Mouse (Mus musculus): ENCODE measurements around the gene Aldh1l1. TPM values are rescaled to one million over a fixed set of nuclear protein-coding genes. Genes with fewer than 3 reads are reported as not detected.

The Aldh1l1 gene
- polyA plus RNA-seq, 1 experiment from 2014 or later = 2.1 TPM

DNA sequence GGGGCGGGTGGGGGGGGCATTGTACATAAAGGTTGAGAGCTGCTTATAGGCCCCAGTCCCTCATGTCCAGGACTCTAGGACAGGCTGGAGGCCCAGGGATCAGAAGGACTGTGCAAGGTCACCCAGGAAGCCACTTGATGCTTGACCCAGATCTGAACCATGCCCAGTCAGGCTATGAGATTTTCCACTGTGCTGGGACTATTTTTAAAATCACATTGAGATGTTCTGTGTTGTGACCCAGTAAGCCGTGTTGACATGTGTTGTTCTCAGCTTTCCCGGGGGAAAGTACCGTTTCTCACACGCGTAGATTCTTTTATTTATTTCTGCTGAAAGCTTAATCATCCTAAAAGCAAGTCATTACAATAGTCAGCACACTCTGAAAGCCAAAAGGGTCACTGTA lies 129.8 kb downstream of the Aldh1l1 start:
- Histone ChIP-seq H3K4me1 (no peaks in the 10 kb centered on the region), H3K4me2 (replicated peaks) (no peak overlapping the region), H3K36me3 (no peaks in the 10 kb centered on the region), H3K27ac (no peak overlapping the region), H3K9me3 (no peaks in the 10 kb centered on the region), H3K27me3 (no peaks in the 10 kb centered on the region), H3K9ac (no peak overlapping the region), H3K4me3 (no peak overlapping the region)
- WGBS = 79% methylated on average over 6 of the region's 6 CpGs
- ATAC-seq (ENCODE audit: insufficient number of reproducible peaks, insufficient read depth, low FRiP score, low TSS enrichment) = no peak

DNA sequence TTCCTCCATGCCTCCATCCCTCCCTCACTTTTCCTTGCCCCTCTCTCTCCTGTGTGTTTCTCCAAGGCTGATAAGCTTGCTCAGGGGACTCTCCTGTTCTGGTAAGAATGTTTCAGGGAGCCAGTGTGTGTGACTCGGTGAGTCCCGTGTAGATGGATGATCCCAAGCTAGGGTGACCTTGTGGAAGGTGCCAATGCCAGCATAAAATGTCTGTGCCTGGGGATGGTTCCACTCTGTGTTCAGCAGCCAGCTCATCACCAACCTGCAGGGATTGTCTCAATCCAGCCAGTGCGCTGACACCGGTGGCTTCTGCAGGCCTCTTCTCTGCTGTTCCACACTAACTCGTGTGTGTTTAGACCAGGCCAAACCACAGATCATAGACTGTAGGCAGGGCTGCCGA lies 130.3 kb downstream of the Aldh1l1 start:
- H3K4me2 ChIP-seq (replicated peaks) = no peak overlapping the region
- no peak overlapping the region for H3K9ac ChIP-seq
- ATAC-seq (ENCODE audit: insufficient number of reproducible peaks, insufficient read depth, low FRiP score, low TSS enrichment) = no peak
- no peaks in the 10 kb centered on the region for H3K9me3 ChIP-seq
- H3K27ac ChIP-seq = no peak overlapping the region
- H3K36me3 ChIP-seq = no peaks in the 10 kb centered on the region
- 82% methylated on average over 6 of the region's 6 CpGs for WGBS
- H3K4me3 ChIP-seq = no peak overlapping the region
- H3K27me3 ChIP-seq = no peaks in the 10 kb centered on the region
- no peaks in the 10 kb centered on the region for H3K4me1 ChIP-seq

DNA sequence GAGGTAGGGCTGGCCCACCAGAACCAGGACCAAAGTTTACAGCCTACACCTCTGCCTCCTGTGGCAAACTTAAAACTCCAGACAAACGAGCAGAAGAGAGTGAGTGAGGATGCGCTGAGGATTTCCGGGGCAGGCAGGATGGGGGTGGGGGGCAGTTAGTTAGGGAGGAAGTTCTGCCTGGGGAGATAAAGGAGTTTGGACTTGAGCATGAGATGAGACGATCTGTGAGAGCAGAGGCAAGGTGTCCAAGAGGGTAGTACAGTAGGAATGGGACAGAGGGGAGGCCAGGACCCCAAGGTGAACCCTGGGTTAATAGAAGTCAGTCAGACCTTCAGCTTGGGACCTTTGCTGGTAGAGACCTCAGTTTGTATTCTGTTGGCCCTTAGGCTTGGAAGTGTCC lies 132.0 kb downstream of the Aldh1l1 start:
- no peaks in the 10 kb centered on the region for H3K27me3 ChIP-seq
- no peak overlapping the region for H3K4me3 ChIP-seq
- WGBS = 78% methylated on average over 4 of the region's 4 CpGs
- H3K36me3 ChIP-seq = no peaks in the 10 kb centered on the region
- H3K9ac ChIP-seq = no peak overlapping the region
- ATAC-seq (ENCODE audit: insufficient number of reproducible peaks, insufficient read depth, low FRiP score, low TSS enrichment) = no peak
- no peak overlapping the region for H3K27ac ChIP-seq
- H3K4me1 ChIP-seq = no peaks in the 10 kb centered on the region
- no peaks in the 10 kb centered on the region for H3K9me3 ChIP-seq
- H3K4me2 ChIP-seq (replicated peaks) = no peak overlapping the region

DNA sequence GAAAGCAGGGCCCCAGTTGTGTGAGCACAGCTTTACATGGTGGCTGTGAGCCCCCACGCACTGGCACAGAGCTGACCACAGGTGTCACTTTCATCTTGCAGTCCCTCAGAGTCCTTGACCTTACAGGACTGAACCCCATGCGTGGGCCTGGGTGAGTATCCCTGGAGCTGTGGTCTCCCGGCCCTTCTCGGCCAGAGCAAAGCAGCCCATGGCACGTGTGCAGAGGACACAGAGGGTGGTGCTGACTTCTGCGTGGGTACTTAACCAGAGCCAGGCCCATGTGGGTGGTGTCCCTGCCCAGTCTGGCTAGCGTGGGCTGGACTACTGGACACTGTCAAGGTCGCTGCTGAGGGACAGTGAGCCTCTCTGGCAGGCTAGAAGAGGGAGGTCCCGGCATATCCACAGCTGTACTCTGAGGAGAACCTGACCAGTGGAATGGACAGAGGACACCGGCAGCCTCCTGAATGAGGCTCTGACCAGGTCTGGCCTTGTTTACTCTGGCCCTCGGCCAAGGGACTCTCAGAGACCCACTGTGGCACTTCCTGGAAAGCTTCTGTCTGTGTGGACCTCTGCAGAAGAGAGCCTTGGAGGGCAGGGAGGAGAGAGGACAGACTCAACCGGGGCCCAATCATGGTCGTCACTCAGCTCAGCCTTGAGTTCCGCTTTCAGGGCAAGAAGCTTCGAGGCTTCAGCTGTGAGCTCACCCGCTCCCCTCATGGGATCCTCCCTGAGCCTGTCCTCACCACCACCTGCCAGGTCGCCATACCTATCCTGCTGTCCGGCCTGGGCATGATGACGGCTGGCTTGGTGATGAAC lies 132.8 kb downstream of the Aldh1l1 start:
- Histone ChIP-seq H3K4me2 (replicated peaks) (no peak overlapping the region), H3K27ac (no peak overlapping the region), H3K36me3 (no peaks in the 10 kb centered on the region), H3K27me3 (no peaks in the 10 kb centered on the region), H3K4me3 (no peak overlapping the region), H3K9me3 (no peaks in the 10 kb centered on the region), H3K9ac (no peak overlapping the region), H3K4me1 (no peaks in the 10 kb centered on the region)
- ATAC-seq (ENCODE audit: insufficient number of reproducible peaks, insufficient read depth, low FRiP score, low TSS enrichment) = peak; percentile 38; the same call in 1 of the 2 replicates
- WGBS = 79% methylated on average over 19 of the region's 19 CpGs

DNA sequence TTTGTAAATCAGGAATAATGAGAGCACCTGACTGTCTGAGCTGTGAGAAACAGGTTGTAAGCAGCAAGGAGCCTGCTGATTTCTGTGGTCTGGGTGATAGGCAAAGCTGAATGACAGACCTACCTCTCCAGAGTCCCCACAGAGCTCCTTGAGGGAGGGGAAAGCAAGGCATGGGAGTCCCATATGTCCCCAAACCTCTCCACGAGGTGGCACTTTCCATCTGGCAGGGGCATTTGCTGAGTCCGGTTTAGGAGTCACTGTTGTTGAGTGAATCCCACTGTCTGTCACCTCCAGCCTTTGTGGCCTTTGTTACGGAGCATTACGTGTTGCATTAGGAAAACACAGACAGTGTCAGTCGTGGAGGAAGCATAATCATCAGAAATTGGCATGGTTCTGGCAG lies 133.7 kb downstream of the Aldh1l1 start:
- H3K27me3 ChIP-seq = no peaks in the 10 kb centered on the region
- no peaks in the 10 kb centered on the region for H3K9me3 ChIP-seq
- H3K27ac ChIP-seq = no peak overlapping the region
- H3K9ac ChIP-seq = no peak overlapping the region
- H3K4me1 ChIP-seq = no peaks in the 10 kb centered on the region
- no peak for ATAC-seq (ENCODE audit: insufficient number of reproducible peaks, insufficient read depth, low FRiP score, low TSS enrichment)
- WGBS = 75% methylated on average over 5 of the region's 5 CpGs
- no peak overlapping the region for H3K4me2 ChIP-seq (replicated peaks)
- H3K36me3 ChIP-seq = no peaks in the 10 kb centered on the region
- no peak overlapping the region for H3K4me3 ChIP-seq

DNA sequence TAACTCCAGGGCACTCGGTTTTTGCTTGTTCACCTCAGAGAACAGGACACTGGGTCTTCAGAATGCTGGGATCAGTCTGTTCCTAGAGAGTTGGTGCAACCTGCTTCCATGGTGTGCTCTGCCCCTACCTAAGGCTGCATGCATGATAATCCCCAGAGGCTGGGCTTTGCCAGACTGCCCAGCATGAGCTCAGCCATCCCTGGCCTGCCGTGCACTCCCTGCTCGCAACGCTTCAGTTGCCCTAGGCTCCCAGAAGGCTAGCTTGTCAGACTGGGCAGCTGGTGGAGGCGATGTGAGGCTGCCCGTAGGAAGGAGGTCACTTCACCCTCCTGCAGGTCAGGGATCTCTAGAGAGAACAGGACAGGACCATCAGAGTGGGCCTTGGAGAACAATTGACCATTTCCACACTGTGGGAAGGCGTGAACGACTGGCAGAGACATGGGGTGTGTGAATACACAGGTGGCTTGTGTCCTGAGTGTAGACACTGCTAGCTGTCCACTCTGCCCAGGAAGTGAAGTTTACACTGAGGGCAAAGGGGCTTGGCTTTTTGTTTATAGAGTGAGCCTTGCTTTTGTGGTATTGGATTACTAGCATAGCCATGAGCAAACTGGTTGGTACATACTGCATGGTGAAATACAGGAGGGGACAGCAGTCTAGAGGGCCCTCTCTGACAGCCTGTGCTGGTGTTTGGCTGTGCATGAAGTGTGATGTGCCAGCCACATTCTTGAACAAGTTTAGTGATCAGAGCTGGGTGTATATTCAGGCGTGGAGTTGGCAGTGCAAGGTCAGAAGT lies 134.8 kb downstream of the Aldh1l1 start:
- H3K27me3 ChIP-seq = no peaks in the 10 kb centered on the region
- H3K27ac ChIP-seq = no peak overlapping the region
- H3K4me2 ChIP-seq (replicated peaks) = no peak overlapping the region
- ATAC-seq (ENCODE audit: insufficient number of reproducible peaks, insufficient read depth, low FRiP score, low TSS enrichment) = peak; percentile 16; the same call in 1 of the 2 replicates
- H3K36me3 ChIP-seq = no peaks in the 10 kb centered on the region
- H3K4me3 ChIP-seq = no peak overlapping the region
- H3K4me1 ChIP-seq = no peaks in the 10 kb centered on the region
- H3K9me3 ChIP-seq = no peaks in the 10 kb centered on the region
- WGBS = 42% methylated on average over 9 of the region's 9 CpGs
- H3K9ac ChIP-seq = no peak overlapping the region

DNA sequence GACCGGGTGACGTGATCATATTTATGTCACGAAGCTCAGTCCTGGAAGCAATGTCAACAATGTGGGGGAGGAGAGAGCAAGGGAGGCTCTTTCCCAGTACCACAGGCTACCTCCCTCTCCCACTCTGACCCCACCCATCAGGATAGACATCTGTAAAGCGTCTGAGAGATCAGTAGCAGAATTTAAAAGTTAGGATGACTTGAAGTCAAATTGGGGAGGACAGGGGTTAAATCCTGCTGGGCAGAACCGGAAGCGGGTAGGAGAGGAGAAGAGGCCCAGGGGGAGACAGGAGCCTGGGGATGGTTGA lies 135.3 kb downstream of the Aldh1l1 start:
- 57% methylated on average over 6 of the region's 6 CpGs for WGBS
- Histone ChIP-seq H3K27ac (no peak overlapping the region), H3K4me1 (no peaks in the 10 kb centered on the region), H3K9ac (no peak overlapping the region), H3K27me3 (no peaks in the 10 kb centered on the region), H3K4me2 (replicated peaks) (no peak overlapping the region), H3K36me3 (no peaks in the 10 kb centered on the region), H3K4me3 (no peak overlapping the region), H3K9me3 (no peaks in the 10 kb centered on the region)
- ATAC-seq (ENCODE audit: insufficient number of reproducible peaks, insufficient read depth, low FRiP score, low TSS enrichment) = no peak

DNA sequence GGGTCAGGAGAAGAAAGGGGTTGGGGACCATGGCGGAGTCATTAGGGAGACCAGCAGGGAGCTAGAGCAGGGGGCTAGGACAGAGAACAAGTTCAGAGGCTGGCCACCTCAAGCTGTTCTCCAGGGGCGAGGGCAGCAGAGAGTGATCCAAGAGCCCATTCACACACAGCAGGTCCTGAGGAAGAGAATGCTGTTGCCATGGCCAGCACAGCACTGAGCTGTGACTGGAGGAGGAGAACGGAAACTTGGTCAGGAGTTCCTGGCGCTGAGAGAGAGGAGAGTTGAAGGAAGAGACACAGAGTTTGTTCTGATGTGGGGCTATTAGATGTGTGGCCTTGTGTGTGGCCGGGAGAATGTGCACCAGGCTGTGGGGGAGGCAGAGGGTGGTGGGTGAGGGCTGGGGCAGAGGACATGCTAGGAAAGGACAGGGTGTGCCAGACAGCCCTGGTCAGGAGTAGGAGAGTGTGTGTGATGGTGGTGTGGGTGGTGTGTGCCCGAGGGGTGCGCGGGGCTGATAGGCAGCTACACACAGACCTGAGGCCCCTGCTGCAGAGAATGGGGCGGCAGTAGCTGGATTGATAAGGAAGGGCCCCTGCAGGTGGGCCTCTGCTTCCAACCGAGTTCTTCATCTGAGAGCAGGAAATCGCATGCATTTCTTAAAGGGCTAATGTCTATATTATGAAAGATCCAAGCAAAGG lies 136.7 kb downstream of the Aldh1l1 start:
- Histone ChIP-seq H3K27ac (no peak overlapping the region), H3K9me3 (no peaks in the 10 kb centered on the region)
- 53% methylated on average over 11 of the region's 11 CpGs for WGBS

DNA sequence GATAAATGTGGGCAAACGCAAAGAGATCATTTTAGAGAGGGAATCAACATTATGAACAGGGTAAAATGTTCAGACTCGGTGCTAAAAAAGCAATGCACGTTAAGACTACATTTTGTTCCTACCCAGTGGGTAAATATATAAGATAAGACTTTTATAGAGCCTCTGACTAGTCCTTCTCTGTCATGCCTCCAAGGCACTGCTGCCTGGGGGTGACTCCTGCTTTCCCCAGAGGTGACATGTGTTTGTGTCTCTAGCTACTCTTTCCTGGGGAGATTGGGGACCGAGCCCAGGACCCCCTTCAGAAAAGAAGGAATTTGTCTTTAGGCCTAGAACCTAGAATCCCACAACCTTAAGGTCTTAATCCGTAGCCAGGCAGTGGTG lies 137.2 kb downstream of the Aldh1l1 start:
- Histone ChIP-seq H3K4me1 (no peaks in the 10 kb centered on the region), H3K4me2 (replicated peaks) (no peak overlapping the region), H3K36me3 (no peaks in the 10 kb centered on the region), H3K27me3 (no peaks in the 10 kb centered on the region), H3K4me3 (no peak overlapping the region), H3K27ac (no peak overlapping the region), H3K9me3 (no peaks in the 10 kb centered on the region), H3K9ac (no peak overlapping the region)
- WGBS = 83% methylated on average over 5 of the region's 5 CpGs
- no peak for ATAC-seq (ENCODE audit: insufficient number of reproducible peaks, insufficient read depth, low FRiP score, low TSS enrichment)

More for the DNA sequence above, 136.7 kb downstream of the Aldh1l1 start:
- Histone ChIP-seq H3K4me1 (no peaks in the 10 kb centered on the region), H3K4me3 (no peak overlapping the region), H3K4me2 (replicated peaks) (no peak overlapping the region), H3K9ac (no peak overlapping the region), H3K36me3 (no peaks in the 10 kb centered on the region), H3K27me3 (no peaks in the 10 kb centered on the region)
- no peak for ATAC-seq (ENCODE audit: insufficient number of reproducible peaks, insufficient read depth, low FRiP score, low TSS enrichment)

DNA sequence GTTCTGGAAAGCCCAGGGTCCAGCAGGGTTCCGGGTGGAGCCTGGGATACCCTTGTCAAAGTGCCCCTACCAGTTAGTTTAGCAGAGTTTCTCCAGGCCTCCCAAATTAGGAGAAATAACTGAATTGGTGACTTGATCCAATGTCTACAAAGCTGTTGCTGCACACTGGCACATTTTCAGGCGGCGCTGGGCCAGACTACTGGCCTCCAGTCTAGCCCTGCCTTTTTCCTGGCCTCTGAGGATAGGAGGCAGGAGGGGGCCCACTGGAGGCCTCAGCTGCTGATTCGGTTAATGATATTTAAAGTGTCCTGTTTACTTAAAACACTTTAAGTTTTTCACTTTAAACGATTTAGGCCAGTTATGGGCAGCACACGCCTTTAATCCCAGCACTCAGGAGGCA lies 138.0 kb downstream of the Aldh1l1 start:
- no peak overlapping the region for H3K4me3 ChIP-seq
- no peaks in the 10 kb centered on the region for H3K9me3 ChIP-seq
- no peaks in the 10 kb centered on the region for H3K4me1 ChIP-seq
- no peak for ATAC-seq (ENCODE audit: insufficient number of reproducible peaks, insufficient read depth, low FRiP score, low TSS enrichment)
- H3K4me2 ChIP-seq (replicated peaks) = no peak overlapping the region
- no peak overlapping the region for H3K9ac ChIP-seq
- 83% methylated on average over 6 of the region's 6 CpGs for WGBS
- no peaks in the 10 kb centered on the region for H3K36me3 ChIP-seq
- H3K27ac ChIP-seq = no peak overlapping the region
- H3K27me3 ChIP-seq = no peaks in the 10 kb centered on the region

DNA sequence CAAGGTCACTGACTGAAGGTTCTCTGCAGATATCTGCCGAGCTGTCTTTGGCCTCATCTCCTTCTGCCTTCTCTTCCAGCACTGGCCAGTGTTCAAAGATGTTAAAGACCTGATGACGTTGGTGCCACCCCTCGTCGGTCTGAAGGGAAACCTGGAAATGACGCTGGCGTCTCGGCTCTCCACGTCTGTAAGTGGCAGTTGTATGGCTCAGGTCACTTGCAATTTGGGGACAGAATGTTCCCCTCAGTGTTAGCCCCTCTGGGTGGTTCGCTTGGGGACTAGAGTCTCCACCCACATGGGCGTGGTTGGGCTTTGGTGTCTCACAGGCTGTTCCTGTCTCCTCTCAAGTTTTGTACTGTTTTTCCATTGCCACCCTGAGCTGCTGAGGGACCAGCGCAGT lies 138.5 kb downstream of the Aldh1l1 start:
- Histone ChIP-seq H3K9ac (no peak overlapping the region), H3K4me1 (no peaks in the 10 kb centered on the region), H3K27me3 (no peaks in the 10 kb centered on the region), H3K9me3 (no peaks in the 10 kb centered on the region), H3K4me2 (replicated peaks) (no peak overlapping the region), H3K36me3 (no peaks in the 10 kb centered on the region), H3K4me3 (no peak overlapping the region), H3K27ac (no peak overlapping the region)
- 74% methylated on average over 11 of the region's 11 CpGs for WGBS
- ATAC-seq (ENCODE audit: insufficient number of reproducible peaks, insufficient read depth, low FRiP score, low TSS enrichment) = no peak

All from embryonic facial prominence, embryonic 12.5 days (tissue).